Mouse (Mus musculus) right cerebral cortex, postnatal 25 days (tissue): ENCODE data around the gene Serpinf2.

Experiments used
- DNase-seq: peaks from one replicate; pipeline ENCODE4 v3.0.0; 2022

Serpinf2 gene

DNA sequence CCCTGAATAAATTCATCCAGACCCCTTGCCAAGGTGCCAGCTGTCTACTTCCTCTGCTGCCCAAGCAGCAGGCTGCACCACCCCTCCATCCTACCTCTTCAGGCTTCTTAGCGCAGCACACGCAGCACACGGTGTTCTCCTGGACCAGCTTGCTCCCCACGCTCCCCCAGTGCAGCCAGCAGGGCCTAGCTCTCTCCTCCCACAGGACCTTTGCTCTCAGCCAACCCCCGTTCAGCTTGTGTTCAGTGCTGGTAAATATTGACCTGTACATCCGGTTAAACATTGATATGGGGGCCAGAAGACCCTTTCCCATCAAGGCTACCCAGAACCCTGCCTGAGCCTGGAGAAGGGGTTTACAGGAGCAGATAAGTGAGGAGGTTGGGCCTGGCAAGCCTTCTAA, at the start of gene Serpinf2:
TSS of gene Serpinf2 (minus strand) at position 229 of the 400 bp plus-strand sequence.
- no peak for DNase-seq

DNA sequence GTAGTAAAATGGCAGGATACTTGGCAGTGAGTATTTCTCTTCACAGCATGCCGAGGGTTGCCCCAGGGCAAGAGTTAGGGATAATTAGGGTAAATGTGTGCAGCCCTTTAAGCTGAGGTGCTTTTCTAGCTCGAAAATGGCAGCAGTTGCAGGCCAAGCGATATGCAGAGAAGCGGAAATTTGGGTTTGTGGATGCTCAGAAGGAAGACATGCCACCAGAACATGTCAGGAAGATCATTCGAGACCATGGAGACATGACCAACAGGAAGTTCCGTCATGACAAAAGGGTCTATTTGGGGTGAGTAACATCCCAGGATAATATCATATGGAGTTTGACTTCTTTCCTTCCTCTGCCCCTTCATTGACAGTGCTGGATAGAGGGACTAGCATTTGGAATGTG, 48.1 kb upstream of the Serpinf2 start:
- DNase-seq = no peak

GRCm38 (mm10) chr11:75486601-75487285, 47.4 kb upstream of the Serpinf2 start, which contains the start of gene Prpf8:
Gene Prpf8, plus strand, starts transcription at chr11:75486816.
- DNase-seq = peak; percentile 98

DNA sequence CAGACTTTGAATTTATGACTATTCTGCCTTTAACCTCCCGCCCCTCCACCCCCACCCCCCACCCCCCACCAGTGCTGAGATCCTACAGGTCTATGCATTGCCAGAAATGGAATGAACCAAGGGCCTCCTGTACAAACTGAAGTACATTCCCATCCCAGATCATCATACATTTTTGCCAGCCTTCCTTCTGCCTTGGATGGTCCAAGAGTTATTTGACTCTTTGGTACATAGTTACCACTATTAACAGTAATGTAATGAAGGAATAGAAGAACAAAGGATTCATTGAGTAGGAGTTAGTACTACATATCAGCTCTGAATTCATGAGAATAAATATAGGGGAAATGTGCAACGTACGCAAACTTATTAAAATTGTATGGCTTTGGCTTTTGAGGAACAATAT, 46.8 kb upstream of the Serpinf2 start:
- no peak for DNase-seq

- no peak for DNase-seq
Observed at GRCm38 (mm10) chr11:75473376-75473775, 34.0 kb upstream of the Serpinf2 start.

- no peak for DNase-seq
Observed at GRCm38 (mm10) chr11:75472469-75473081, 33.2 kb upstream of the Serpinf2 start.

- no peak for DNase-seq
Observed at GRCm38 (mm10) chr11:75470675-75471074, 31.3 kb upstream of the Serpinf2 start.

- DNase-seq = no peak
Observed at GRCm38 (mm10) chr11:75469261-75469660, 29.9 kb upstream of the Serpinf2 start.

DNA sequence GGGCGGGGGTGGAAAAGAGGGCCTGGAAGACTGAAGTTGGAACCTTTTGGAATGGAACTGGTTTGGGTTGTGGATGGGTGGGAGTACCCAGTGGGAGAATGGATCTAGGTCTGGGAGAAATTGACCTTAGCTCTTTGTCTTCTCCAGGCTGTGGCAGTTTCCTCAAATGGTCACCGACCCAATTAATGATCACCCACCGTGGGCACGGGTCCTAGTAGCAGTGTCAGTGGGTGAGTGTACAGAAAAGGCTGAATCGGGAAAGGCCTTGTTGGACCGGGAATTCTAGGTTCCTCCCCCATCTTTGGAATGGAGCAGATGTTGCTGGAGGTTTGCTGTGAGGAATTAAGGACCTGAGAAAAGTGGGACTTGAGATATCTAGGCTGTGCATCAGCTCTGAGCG, 29.0 kb upstream of the Serpinf2 start:
- DNase-seq = no peak

DNA sequence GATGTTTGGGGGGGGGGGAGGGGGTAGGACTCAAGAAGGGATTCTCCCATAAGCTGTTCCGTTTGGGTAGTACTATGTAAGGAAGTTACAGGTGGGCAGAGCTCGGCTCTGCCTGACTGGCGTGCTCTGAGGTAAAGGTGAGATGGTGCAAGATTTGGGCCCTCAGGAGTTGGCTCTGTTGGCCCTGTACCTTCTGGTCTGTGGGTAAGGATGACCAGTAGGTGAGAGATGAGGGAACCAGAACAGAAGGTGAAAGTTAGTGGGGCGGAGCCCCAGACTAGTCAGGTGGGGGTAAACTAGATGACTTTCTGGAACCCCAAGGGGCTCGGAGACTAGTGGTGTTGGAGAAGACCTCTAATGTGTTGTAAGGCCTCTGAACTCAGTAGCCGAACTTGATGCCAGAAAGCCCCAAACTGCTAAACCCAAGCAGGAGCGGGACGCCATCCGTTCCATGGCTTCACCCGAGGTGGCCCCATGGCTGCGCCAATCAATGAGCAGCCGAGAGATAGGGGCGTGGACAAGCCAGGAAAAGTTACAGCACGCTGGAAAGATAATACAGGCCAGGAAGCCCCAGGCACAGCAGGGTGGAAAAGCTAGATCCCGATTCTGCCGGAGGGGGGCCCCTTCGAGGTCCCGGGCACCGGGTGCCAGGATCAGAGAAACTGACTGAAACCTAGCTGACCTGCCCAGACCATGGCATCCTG, 28.3 kb upstream of the Serpinf2 start:
- DNase-seq = no peak

- no peak for DNase-seq
Observed at GRCm38 (mm10) chr11:75466731-75467505, 27.5 kb upstream of the Serpinf2 start.

DNA sequence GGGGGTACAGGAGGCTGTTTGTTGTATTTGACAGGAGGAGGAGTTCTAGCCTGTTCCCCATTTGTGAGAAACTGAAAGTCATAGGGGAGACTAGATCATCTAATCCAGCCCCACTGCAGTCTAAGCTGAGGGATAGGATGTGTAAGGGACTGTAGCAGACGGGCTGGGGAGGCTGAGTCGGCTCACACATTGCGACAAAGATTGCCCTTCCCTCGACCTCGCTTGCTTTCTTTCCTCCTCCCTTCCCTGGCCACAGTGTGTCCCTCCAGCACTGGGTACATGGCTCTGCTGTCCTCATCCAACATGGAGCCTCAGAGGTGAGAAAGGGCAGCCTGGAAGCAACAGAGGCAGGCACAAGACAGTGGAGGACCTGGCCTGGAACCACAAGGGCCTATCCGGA, 25.7 kb upstream of the Serpinf2 start:
- no peak for DNase-seq

DNA sequence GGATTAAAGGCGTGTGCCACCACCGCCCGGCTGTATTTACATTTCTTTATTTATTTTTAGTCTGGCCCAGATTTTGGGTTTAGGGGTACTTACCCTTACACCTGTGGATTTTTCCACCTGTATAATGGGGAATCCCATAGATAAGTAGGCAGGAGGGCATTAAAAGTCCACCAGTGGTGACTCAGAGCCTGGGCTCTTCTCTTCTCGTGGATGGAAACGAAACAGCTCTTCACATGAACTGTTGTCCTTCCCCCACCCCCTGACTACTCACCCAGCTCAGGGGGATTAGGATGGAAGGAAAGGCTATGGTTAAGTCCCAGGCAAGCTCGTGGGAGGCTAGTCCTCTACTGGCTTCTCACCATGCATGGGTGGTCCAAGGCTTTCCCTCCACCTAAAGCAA, 25.0 kb upstream of the Serpinf2 start:
- DNase-seq = no peak

DNA sequence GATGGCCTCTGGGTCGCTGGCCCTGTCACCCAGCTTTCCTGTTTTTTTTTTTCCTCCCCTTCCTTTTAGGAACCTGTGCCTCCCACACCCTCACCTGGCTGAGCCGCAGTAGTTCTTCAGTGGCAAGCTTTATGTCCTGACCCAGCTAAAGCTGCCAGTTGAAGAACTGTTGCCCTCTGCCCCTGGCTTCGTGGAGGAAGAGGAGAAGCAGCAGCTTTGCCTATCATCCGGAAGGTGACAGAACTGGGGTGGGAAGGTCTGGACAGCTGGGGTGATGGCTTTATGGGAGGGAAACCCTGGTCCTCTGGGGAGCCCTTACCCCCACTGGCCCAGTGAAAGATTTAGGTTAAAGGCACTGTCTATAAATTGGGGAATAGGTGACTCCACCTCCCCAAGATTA, 24.2 kb upstream of the Serpinf2 start:
- DNase-seq = no peak

- peak; percentile 48 for DNase-seq
Observed at GRCm38 (mm10) chr11:75462865-75463336, 23.5 kb upstream of the Serpinf2 start.

DNA sequence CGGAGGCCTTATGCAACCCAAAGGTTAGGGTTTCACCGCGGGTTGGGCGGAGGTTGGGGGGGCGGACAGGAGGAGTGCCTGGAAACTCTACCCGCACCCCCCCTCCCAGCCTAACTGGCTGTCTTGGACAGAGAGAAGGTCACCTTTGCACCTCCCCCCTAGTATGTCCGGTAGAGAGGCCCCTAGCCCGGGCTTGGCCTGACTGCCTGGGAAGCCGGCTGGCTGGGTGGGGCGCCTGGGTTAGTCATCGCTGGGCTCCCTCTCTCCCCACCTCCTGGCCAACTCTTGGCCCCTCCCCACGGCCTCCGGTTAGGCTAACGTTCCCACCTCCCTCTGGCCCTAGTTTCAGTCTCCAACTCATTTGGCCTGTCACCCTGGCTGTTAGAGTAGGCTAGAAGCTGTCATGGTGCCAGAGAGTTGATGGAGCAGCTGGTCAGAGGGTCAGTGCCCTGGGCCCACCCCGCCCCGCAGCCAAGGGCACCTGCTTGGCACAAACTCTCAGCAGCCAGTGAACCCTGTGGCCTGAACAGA, 22.9 kb upstream of the Serpinf2 start:
- no peak for DNase-seq

DNA sequence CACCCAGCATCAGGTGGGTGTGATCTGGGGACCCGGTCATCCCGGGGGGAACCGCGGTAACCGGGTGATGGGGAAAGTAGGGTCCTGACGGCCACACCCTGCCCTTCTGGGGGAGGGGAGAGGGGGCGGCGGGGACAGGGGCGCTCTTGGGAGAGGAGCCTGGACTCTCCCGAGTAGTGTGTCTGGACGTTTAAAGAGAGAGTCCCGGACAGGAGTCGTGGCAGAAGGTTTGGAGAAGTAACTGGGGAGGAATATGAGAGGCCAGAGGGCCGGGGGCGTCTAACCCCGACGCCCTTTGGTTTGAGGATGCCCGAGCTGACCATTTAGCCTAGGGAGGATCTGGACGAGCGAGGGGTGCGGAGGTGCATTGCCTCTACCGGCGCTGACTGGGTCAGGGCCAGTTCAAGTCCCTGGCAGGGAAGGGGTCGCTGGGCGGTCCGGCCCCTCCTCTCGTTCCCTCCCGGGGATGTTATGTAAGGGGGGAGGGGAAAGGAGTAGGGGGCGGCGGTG, 22.4 kb upstream of the Serpinf2 start:
- no peak for DNase-seq

DNA sequence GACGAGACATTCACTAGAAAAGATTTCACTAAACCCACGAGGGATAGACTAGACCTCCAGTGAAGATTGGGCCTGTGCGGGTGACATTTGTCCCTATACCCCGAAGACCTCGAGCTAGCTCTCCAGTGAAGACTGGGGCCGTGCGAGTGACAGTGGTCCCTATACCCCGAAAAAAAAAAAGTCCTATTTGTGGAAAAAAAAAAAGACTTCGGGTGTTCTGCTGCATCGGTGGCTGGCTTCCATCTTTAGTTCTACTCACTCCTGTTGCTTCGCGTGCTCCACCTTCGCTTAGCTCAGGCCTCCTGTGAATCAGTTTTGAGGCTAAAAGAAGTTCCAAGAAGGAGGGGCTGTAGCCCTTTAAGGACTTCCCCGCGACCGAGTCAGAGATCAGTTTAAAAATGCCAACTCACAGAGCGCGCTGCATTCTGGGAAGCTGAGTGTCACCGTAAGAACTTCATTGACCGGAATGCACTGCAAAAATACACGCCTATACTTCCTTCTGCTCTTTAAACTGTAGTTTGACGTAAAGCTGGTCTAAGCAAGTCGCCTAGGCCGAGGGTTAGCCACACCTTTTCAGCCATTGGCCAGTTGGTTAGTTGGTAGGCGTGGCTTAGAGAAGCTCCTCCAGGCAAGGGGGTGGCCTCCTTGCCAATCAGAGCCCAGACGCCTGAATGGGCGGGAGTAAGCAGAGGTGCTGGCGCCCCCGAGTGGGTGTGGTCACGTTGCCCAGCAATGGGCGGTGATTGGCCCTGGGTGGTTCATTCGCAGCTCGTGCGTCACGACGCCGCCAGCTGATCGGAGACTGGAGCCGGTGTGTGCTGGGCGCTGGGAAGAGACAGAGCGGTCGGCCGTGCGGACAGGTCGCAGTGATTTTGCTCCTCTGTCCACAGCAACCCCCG, 21.7 kb upstream of the Serpinf2 start, which contains the start of gene Tlcd2:
TSS of gene Tlcd2 (plus strand) at position 872 of the 899 bp plus-strand sequence.
- peak; percentile 100 for DNase-seq

DNA sequence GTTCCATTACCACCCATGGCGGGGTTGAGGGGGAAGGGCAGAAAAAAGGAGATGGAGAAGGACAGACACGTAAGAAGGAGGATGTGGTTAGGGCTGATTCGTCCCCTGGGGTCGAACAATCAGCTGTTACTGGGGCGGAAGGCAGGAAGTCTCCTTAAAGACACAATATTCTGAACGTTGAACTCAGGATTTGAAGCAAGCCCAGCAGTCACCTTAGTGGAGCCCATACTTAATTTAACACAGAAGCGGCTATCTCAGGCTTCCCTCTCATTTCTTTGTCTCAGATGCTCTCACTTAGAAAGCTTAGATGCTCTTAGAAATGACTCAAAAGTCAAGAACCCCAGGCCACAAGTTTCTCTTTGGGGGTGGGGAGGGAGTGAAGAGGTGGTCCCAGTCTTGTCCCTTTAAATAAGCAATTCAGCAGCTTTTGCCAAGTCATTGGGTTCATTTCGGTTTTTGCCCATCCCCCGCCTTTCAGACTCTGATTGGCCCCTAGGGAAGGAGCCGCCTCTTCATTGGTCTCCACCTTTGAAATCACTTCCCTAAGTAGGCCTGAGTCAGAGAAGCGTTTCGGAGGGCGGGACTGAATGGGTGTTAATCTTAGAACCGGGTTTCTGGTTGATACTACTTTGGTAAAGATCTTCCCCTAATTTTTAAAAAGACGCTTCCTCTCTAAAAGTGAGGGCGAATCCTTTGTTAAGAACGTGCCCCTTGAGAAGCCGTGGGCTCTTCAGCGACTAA, 20.9 kb upstream of the Serpinf2 start:
- DNase-seq = peak; percentile 83

GRCm38 (mm10) chr11:75459751-75460102, 20.3 kb upstream of the Serpinf2 start:
- no peak for DNase-seq
